Mouse (Mus musculus) skeletal muscle tissue, adult 2 months (tissue): ENCODE data around the gene Ksr2.
"Not testable (repeated sequence)": the region's sequence is repeated elsewhere in the genome, so short reads cannot be mapped to it uniquely, and the experiment has no call there.

Experiments used
- DNase-seq: peaks from one replicate; pipeline ENCODE4 v3.0.0-alpha.2; 2012; ENCODE audit warnings: low read depth, low spot score

Gene Ksr2

DNA sequence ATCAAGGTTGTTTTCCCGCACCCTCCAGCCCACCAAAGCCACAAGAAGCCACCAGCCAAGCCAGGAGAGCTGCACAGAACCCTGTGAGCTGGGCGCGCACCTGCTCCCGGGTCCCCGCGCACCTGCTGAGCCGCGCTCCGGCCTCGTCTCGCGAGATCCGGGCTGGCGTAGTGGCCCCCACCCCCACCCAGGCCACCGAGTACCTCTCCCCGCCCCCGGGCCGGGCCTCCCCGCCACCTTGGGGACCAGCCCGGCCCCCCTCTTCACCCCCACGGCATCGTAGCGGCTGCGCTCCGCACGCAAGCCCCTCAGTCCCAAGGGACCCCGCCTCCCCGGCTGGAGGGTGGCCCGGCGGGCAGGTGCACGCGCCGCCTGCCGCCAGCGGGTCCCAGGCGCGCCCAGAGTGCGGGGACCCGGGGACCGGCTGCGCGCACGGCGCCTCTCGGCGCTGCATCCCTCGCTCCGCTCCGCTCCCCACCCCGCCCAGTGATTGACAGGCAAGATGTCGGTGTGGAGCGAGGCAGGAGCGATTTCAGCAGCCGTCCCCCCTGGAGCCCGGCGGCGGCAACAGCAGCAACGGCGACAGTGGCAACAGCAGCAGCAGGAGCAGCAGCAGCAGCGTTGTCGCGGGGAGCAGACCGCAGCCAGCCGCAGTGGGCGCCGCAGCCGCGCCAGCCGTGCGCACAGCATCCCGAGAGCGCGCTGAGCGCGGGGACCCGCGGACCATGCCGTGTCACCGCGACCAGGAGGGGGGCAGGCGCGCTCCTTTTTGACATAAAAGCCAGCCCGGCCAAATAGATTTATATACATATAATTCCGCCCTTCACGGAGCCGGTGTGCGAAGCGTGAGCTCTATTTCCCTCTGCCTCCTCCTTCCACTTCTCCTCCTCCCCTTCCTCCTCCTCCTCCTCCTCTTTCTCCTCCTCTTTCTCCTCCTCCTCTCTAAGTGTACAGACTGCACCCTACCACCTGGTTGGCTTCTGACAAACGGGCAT, at the start of gene Ksr2:
Gene Ksr2, plus strand, starts transcription at position 494 of the 995 bp plus-strand sequence.
- DNase-seq = no peak

DNA sequence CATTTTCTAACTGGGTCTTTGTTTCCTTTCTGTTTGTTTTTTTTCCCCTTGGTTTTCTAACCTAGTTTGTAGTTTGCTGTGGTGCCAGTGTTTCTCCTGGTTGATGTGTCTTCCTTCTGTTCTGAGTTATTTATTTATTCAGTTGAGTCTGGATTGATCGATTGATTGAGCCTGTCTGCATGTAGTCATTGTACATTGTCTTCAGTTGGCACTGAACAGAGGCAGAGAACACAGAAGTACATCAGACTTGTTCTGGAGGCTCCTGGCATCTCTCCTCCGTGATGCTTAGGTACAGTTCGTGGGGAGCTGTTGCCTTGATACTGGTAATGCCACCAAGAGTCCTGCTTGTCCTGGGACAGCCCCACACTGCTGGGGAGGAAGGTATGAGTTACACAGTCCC, 49.0 kb upstream of the Ksr2 start:
- no peak for DNase-seq

DNA sequence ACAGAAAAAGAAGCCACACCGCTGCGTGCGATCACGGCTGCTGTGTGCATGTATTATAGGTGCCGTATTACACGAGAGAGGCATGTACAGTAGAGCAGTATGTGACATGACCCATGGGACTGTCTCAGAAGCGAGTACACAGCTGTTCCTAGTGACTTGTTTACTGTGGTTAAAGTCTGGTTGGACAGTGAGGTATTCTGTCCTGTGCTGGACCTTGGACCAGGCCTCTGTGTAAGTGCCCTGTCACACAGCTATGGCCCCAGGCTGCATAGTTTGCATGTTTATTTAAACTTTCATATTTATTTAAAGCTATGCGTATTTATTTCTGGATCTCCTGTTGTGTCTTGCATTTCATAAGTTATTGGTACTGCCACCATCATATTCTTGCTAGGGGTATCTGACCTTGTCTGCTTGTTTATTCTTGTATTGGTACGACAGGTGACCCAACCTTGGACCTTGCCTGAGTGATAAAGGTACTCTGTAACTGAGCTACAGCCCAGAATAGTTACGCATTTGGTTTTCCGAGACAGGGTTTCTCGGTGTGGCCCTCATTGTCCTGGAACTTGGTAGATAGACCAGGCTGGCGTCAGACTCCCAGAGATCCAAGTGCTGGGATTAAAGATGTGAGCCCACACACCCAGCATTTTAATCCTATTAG, 47.8 kb upstream of the Ksr2 start:
- DNase-seq = no peak

DNA sequence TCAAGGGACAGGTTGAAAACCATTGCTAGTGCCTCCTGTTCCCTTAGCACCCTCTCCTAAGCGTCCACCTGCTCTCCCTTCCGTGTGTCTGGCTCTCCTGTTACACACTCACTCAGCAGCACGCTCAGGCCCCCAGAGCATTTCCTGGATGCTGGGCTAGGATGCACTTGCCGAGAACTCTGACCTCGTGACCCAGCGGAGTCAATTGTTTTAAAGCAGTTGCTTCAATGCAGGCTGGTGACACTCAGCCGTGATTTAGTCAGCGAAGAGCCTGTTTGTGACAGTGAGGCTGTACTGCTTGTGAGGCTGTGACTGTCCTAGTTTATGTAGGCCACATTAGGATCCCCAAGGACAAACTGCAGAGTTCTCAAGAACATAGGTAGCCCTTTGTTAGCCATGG, 46.6 kb upstream of the Ksr2 start:
- no peak for DNase-seq

DNA sequence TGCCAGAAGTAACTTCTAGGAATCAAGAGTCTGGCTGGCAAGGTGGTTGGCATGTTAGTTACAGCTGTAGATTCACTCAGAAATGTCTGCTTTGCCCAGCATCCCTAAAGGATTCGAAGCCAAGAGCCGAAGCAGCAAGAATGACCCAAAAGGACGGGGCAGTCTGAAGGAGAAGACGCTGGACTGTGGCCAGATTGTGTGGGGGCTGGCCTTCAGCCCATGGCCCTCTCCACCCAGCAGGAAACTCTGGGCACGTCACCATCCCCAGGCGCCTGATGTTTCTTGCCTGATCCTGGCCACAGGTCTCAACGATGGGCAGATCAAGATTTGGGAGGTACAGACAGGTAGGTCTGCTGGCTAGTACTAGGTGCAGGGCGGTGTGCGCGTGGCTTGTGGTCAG, 43.2 kb upstream of the Ksr2 start:
- no peak for DNase-seq

DNA sequence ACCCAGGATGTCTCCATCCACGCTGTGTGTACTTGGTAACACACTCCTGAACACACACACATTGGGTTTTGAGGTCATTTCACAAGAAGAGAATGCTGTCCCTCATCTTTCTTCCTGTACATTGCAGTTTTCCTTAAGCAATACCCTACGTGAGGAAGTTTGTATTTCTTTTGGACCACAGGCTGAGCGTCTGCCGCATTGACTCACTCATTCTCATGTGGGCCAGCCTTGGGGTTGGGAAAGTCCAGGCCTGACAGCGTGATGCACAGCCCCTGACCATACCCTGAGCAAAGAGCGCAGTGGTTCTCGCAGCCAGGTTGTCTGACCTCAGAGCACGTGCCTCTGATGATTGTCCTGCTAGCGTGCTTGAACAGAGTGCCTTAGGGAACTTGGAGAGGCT, 40.4 kb upstream of the Ksr2 start:
- no peak for DNase-seq

DNA sequence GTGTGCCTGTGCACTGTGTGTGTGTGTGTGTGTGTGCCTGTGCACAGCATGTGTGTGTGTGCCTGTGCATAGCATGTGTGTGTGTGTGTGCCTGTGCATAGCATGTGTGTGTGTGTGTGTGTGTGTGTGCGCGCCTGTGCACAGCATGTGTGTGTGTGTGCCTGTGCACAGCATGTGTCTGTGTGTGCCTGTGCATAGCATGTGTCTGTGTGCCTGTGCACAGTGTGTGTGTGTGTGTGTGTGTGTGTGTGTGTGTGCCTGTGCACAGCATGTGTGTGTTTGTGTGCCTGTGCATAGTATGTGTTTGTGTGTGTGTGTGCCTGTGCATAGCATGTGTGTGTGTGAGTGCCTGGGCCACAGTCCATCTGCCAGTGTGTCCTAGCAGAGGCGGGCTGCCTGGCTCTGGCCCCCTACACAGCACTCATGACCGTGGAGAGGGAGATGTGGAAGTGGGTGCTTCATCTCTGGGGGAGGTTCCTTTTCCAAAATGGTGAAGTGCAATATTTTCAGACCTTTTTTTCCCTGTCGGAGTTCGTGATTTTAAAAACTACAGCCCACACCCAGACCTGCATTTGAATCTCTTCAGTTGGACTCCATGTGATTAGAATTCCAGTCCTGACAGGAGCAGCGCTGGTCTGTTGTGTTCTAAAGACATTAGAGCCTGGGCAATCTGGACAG, 39.3 kb upstream of the Ksr2 start:
- no peak for DNase-seq

DNA sequence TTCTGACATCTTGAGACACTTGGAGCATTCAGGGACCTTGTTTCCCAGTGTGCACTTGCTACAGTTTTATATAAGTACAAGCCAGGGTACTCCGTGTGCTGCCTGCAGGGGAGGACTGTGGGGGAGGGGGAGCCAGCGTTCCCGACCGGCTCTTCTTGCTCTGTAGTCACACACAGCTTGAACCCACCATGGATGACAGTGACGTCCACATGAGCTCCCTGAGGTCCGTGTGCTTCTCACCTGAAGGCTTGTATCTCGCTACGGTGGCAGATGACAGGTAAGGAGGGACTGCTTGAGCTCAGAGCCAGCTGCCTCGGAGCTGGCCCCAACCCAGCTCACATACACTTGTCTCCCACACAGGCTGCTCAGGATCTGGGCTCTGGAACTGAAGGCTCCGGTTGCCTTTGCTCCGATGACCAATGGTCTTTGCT, 37.5 kb upstream of the Ksr2 start:
- DNase-seq = no peak

DNA sequence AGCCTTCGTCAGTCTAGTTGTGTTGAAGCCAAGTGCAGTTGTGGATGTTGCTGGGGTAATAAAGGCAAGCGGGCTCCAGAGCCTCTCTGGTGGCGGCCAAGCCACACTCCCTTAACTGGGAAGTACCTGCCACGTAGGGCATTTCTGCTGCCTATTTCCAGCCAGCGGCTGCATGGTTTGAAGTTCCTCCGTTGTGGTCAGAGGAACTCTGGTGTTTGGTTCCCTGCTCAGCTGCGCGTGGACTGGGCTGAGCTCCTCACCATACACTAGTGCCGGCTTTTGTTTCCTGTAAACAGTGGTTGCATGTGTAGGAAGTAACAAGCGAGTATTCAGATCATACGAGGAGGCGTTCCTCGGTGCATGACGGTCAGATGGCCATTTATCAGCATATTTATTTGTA, 36.1 kb upstream of the Ksr2 start:
- DNase-seq = not testable (repeated sequence)

DNA sequence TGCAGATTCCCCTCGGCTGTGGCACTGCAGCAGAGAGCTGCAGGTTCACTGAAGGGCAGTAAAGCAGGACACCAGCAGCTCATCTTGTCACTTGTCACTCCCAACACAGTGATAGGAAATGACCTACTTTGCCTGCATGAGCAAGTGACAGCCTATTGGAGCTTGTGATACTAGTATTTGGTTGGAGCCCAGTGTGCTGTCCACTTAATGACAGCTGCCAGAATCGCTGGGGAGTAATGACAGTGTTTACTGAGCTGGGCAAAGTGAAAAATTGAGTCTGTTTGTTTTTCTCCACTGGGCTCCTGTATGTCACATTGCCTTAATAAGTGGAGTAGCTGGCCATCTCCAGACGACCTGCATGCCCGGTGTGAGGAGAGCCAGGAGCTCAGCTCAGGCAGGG, 33.6 kb upstream of the Ksr2 start:
- no peak for DNase-seq

DNA sequence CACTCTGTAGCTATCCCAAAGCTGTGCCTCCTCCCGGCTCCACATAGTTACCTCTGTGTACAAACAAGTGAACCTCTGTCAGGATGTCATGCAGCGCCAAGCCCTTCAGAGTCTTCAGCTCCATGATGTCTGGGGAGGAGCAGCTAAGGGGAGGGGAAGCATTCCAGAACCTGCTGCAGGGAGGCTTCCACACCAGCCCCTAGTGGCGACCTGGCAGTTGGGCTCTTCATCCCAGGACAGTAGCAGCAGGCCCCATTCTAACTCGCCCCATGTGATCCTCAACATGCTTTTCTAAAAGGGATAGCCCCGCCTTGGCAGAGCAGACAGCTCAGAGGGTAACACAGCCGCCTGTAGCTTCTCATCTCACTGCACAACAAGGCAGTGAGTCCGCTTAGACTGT, 32.0 kb upstream of the Ksr2 start:
- no peak for DNase-seq

DNA sequence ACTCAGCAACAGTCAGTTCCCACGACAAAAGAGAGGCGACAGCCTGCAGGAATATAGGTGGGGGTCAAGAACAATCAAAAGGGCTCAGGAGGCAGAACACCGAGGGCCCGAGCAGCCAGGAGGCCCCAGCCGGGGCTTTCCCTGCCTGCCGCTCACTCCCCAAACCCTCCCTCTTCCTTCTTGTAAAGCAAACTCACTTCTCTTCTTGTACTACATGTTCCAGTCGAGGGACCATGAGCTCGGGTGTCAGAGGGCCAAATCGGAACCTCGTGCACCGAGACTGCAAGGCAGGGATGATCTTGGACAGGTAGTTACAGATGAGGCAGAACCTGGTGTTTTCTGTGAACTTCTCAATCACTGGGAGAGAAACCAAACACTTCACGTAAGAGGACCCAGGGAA, 30.6 kb upstream of the Ksr2 start:
- no peak for DNase-seq

DNA sequence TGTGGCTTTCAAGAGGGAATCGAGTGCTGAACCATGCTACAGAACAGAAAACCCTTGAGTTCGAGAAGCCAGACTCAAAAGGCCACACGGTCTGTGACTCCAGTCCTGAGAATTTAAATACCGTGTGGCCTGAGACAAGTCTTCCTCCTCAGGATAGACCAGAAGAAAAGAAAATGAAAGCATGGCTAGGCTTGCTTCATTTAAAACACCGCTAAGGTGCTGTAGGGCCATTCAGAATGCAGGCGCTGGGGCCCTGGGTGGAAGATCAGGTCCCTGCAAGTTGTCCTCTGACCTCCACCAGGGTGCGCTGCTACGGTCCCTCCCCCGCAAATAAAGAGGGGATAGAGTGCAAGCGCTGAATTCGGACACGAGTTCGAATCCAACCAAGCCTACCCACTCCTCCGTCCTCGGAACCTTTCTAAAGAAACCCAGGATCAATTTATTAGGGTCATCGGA, 25.5 kb upstream of the Ksr2 start:
- no peak for DNase-seq

DNA sequence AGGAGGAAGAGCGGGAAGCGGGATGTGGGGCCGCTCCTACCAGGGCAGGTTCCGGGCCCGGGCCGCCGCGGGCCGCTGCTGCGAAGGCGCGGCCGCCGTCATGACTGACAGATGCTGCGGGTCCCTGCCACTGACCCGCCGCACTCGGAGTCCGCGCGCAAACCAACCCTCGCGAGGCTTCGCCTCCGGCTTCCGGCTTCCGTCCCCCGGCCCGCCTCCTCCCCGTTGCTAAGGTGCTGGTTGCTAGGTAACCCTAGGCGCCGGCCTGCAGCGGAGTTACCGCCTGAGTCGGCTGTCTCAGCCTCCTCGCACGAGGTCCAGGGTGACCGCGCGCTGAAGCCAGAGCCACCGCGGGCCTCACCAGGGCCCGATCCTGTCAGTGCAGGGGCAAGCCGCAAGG, 24.9 kb upstream of the Ksr2 start, which contains the start of gene Rfc5:
Gene Rfc5, minus strand, starts transcription at position 171 of the 400 bp plus-strand sequence.
- peak; percentile 93 for DNase-seq

DNA sequence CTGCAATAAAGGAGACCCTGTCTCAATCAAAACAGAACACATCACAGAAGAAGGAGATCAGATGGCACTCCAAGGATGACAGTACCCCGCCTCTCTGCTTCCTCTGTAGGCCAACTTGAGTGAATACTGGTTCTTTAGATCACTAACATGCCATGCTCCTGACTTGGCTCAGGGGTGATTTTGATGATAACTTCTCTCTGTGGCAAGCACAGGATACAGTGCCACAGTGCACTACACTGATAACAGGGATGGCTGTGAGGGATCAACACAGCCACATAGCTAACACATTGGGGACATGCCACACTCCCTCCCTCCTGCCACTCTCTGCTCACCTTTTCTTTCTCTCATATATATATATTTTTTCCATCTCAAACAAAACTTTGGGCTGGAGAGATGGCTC, 22.9 kb upstream of the Ksr2 start:
- no peak for DNase-seq

DNA sequence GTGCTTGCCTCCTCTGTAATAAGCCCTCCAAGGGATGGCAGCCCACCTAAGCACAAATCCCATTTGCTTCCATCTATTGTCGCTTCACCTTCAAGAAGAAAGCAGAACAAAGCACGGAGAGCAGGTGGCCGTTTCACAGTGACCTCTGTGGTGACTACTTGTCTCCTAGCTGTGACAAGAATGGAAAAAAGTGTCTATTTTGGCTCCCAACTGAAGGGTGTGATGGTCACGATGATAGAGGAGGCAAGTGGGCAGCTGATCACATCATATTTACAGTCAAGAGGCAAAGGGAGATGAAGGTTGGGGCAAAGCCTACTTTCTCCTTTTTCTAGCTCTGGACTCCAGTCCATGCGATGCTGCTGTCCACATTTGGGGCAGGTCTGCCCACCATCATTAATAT, 18.0 kb upstream of the Ksr2 start:
- DNase-seq = no peak

DNA sequence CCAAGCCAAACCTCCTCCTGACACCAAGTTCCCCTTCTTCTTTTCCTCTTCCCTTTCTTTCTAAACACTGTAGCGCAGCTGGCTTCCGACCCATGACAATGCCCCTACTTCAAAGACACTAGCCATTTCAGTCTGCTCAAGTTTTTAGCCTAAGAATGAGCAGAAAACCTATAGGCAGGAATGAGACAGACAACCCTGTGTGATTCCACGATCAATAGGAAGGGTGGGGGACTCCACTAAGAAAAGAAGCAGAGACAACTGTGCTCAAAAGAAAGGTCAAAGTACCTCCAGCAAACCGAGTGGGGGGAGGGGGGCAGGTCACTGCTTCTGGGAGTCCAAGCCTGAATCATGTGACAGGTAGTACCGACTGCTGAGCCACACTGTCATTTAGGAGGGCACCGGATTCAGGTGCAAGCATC, 17.2 kb upstream of the Ksr2 start:
- no peak for DNase-seq

DNA sequence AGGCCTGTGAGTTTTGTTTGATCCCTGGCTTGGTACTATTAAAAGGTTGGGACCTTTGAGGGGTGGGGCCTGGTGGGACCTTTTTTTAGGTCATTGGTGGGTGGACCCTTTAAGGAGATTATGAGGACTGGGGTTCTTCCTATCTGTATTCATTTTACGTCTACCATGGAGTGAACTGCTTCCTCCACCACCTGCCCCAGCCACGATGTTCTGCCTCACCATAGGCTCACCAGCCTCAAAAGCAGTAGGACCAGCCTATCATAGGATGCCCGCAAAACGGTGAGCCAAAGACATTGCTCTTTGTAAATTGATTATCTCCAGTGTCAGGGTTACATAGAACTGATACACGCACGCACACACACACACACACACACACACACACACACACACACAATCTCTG, 16.4 kb upstream of the Ksr2 start:
- DNase-seq = no peak

DNA sequence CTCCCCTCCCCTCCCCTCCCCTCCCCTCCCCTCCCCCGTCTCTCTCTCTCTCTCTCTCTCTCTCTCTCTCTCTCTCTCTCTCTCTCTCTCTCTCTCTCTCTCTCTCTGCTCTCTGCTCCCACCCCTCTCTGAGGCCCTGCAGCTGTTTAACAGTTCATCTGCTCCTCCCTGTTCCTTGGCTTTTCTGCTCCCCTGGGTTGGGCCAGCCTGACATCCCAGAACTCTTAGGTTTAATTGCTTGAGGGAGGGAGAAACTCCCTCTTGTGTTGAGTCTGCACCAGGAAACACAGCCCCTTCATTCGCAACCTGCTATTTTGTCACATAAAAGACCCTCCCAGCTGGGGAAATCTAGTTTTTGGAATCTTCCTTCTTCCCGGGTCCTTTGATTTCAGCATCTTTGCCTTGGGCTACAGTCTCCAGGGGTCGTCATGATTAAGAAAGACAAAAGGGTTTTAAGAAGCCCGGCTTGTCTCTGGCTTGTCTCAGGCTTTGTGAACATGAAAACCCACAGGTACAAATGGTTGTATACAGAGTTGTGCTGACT, 15.7 kb upstream of the Ksr2 start:
- DNase-seq = no peak

DNA sequence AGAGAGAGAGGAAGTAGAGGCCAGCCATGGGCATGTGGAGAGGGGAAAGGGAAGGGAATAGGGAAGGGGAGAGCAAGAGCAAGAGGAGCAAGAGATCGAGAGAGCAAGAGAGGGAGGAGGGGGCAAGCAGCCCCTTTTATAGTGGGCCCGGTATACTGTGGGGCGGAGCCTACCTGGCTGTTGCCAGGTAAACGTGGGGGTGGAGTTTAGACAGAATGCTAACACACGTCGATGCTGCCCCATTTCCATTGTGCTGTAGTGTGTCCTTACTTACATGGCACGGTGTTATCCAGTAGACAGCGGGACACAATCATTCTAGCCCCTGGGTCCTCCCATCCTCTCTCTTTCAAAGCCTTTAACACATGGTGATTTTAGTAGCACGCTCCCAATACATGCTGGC, 14.5 kb upstream of the Ksr2 start:
- no peak for DNase-seq

DNA sequence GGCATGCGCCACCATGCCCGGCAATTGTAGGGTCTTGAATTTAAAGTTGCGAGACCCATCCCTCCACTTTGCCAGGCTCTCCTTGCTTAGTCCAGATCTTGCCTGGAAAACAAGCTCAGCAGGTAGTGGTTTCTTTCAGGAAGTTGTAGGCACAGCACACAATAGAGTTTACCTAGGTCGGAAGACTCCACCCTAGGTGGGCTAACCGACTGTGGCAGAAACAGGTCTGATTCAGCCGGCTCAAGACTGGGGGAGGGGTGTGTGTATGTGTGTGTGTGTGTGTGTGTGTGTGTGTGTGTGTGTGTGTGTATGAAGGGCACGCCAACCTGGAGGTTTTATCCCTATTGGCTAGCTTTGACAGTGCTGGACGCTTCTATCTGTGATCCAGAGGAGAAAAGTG, 10.2 kb upstream of the Ksr2 start:
- no peak for DNase-seq

DNA sequence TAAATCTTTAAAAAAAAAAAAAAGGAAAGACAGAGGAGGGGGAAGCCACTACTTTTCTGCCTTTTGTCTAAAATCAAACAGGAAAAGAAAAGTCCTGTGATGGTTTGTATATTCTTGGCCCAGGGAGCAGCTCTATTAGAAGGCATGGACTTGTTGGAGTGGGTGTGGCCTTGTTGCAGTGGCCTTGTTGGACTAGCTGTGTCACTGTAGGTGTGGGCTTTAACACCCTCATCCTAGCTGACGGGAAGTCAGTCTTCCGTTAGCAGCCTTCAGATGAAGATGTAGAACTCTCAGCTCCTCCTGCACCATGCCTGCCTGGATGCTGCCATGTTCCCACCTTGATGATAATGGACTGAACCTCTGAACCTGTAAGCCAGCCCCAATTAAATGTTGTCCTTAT, 9.1 kb upstream of the Ksr2 start:
- DNase-seq = not testable (repeated sequence)
